Mouse (Mus musculus) mature B cell (primary cell): Measurements from ENCODE around the gene Atp6ap1l.
"Not testable (repeated sequence)": the region's sequence is repeated elsewhere in the genome, so short reads cannot be mapped to it uniquely, and the experiment has no call there.

Experiments used
- in situ Hi-C: fragments of 300-500 bp; cut with MboI; formaldehyde crosslinking; loops from 2 replicates; pipeline ENCODE4 v1.14.3; 2019

Atp6ap1l gene

GRCm38 (mm10) chr13:90905176-90905575, at the start of gene Atp6ap1l:
Atp6ap1l (minus strand) TSS chr13:90905355.
- in situ Hi-C loops = no loop called here

GRCm38 (mm10) chr13:90939600-90939999, 34.4 kb upstream of the Atp6ap1l start:
- in situ Hi-C loops = loop anchor here (25.0 kb wide), 1 partner anchor 698 kb away; no protein-coding TSS in a partner anchor

- in situ Hi-C loops = loop anchor here (25.0 kb wide), 1 partner anchor 698 kb away; no protein-coding TSS in a partner anchor
These were observed 34.0 kb upstream of the Atp6ap1l start for GRCm38 (mm10) chr13:90939192-90939591.

- in situ Hi-C loops = loop anchor here (25.0 kb wide), 1 partner anchor 701 kb away; no protein-coding TSS in a partner anchor
These were observed 30.7 kb upstream of the Atp6ap1l start for GRCm38 (mm10) chr13:90935852-90936251.

- in situ Hi-C loops = loop anchor here (25.0 kb wide), 1 partner anchor 704 kb away; no protein-coding TSS in a partner anchor
These were observed 28.1 kb upstream of the Atp6ap1l start for GRCm38 (mm10) chr13:90933256-90933655.

- in situ Hi-C loops = loop anchor here (25.0 kb wide), 1 partner anchor 707 kb away; no protein-coding TSS in a partner anchor
These were observed 24.7 kb upstream of the Atp6ap1l start for GRCm38 (mm10) chr13:90929847-90930246.

- in situ Hi-C loops = loop anchor here (25.0 kb wide), 1 partner anchor 709 kb away; no protein-coding TSS in a partner anchor
These were observed 23.1 kb upstream of the Atp6ap1l start for GRCm38 (mm10) chr13:90928266-90928665.

GRCm38 (mm10) chr13:90926938-90927633, 21.9 kb upstream of the Atp6ap1l start:
- in situ Hi-C loops = loop anchor here (25.0 kb wide), 1 partner anchor 710 kb away; no protein-coding TSS in a partner anchor

GRCm38 (mm10) chr13:90926125-90926765, 21.1 kb upstream of the Atp6ap1l start:
- in situ Hi-C loops = loop anchor here (25.0 kb wide), 1 partner anchor 711 kb away; no protein-coding TSS in a partner anchor

- in situ Hi-C loops = loop anchor here (25.0 kb wide), 1 partner anchor 712 kb away; no protein-coding TSS in a partner anchor
These were observed 20.0 kb upstream of the Atp6ap1l start for GRCm38 (mm10) chr13:90925191-90925590.

- in situ Hi-C loops = no loop called here
These were observed 18.9 kb upstream of the Atp6ap1l start for GRCm38 (mm10) chr13:90924072-90924471.

GRCm38 (mm10) chr13:90923617-90924016, 18.5 kb upstream of the Atp6ap1l start:
- in situ Hi-C loops = not testable (repeated sequence)

- in situ Hi-C loops = no loop called here
These were observed 17.8 kb upstream of the Atp6ap1l start, which contains the start of gene Rps23 for GRCm38 (mm10) chr13:90922751-90923612. Rps23 (plus strand) TSS chr13:90922958.

- in situ Hi-C loops = no loop called here
These were observed 9.6 kb upstream of the Atp6ap1l start for GRCm38 (mm10) chr13:90914721-90915120.

GRCm38 (mm10) chr13:90913675-90914192, 8.6 kb upstream of the Atp6ap1l start:
- in situ Hi-C loops = no loop called here

- in situ Hi-C loops = no loop called here
These were observed 7.9 kb upstream of the Atp6ap1l start for GRCm38 (mm10) chr13:90912760-90913674.

- in situ Hi-C loops = no loop called here
These were observed 2.2 kb upstream of the Atp6ap1l start for GRCm38 (mm10) chr13:90907376-90907775.

GRCm38 (mm10) chr13:90896821-90897220, 8.3 kb downstream of the Atp6ap1l start:
- in situ Hi-C loops = no loop called here

GRCm38 (mm10) chr13:90896098-90896497, 9.1 kb downstream of the Atp6ap1l start:
- in situ Hi-C loops = no loop called here

- in situ Hi-C loops = no loop called here
These were observed 10.3 kb downstream of the Atp6ap1l start for GRCm38 (mm10) chr13:90894819-90895218.
